Mouse (Mus musculus): ENCODE results near the gene Bcl2l15. TPM values are rescaled to one million over a fixed set of nuclear protein-coding genes. Genes with fewer than 3 reads are reported as not detected.
A peak's percentile ranks its signal among the peaks of the same experiment; 100 is the strongest.
"Not testable (repeated sequence)": the region's sequence is repeated elsewhere in the genome, so short reads cannot be mapped to it uniquely, and the experiment has no call there.

Gene Bcl2l15
- polyA plus RNA-seq, 1 experiment from 2014 or later: not detected

DNA sequence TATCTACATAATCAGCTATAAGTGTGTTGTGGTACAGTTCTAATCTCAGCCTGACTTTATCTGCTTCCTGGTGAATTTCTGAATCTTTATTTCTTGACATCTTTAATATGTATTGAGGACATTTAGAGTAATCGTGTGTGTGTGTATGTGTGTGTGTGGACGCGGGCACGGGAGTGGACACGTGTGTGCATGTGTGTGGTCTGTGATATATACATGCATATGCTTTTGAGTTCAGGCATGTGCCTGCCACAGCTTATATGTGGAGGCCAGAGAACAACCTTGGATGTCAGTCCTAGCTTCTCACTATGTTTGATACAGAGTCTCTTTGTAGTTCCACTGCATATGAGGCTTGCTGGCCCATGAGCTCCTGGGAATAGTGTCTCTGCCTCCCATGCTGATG lies 4.1 kb downstream of the Bcl2l15 start:
- Histone ChIP-seq H3K27me3 (ENCODE audit: control insufficient read depth, insufficient read depth, low read length) (no peaks in the 10 kb centered on the region), H3K4me3 (ENCODE audit: low read depth, low read length) (no peak overlapping the region), H3K9ac (ENCODE audit: low read length) (no peak overlapping the region), H3K4me2 (ENCODE audit: low read depth, severe bottlenecking) (no peak overlapping the region), H3K27ac (replicated peaks; ENCODE audit: low read depth, low read length) (no peak overlapping the region), H3K4me1 (ENCODE audit: control insufficient read depth, insufficient read depth, low read length) (no peaks in the 10 kb centered on the region), H3K9me3 (ENCODE audit: control insufficient read depth, low read length) (no peaks in the 10 kb centered on the region), H3K36me3 (ENCODE audit: control insufficient read depth, insufficient read depth, low read length) (no peaks in the 10 kb centered on the region)
- no peak for ATAC-seq (ENCODE audit: insufficient number of reproducible peaks, low FRiP score, low TSS enrichment, low read depth)
- WGBS: 98% methylated on average over 5 of the region's 5 CpGs
- no peak for DNase-seq (ENCODE audit: low spot score)

- Histone ChIP-seq H3K27ac (replicated peaks; ENCODE audit: low read depth, low read length) (no peak overlapping the region), H3K4me1 (ENCODE audit: control insufficient read depth, insufficient read depth, low read length) (no peaks in the 10 kb centered on the region), H3K36me3 (ENCODE audit: control insufficient read depth, insufficient read depth, low read length) (no peaks in the 10 kb centered on the region), H3K4me2 (ENCODE audit: low read depth, severe bottlenecking) (no peak overlapping the region), H3K9me3 (ENCODE audit: control insufficient read depth, low read length) (no peaks in the 10 kb centered on the region), H3K27me3 (ENCODE audit: control insufficient read depth, insufficient read depth, low read length) (no peaks in the 10 kb centered on the region), H3K4me3 (ENCODE audit: low read depth, low read length) (no peak overlapping the region), H3K9ac (ENCODE audit: low read length) (no peak overlapping the region)
- DNase-seq (ENCODE audit: low spot score) (no peak), ATAC-seq (ENCODE audit: insufficient number of reproducible peaks, low FRiP score, low TSS enrichment, low read depth) (no peak)
- WGBS: 93% methylated on average over 6 of the region's 6 CpGs
Observed at GRCm38 (mm10) chr3:103839711-103840110, 7.3 kb downstream of the Bcl2l15 start.

GRCm38 (mm10) chr3:103840195-103840594 lies 7.8 kb downstream of the Bcl2l15 start:
- not testable (repeated sequence) for H3K9ac ChIP-seq (ENCODE audit: low read length); H3K4me3 ChIP-seq (ENCODE audit: low read depth, low read length); H3K4me2 ChIP-seq (ENCODE audit: low read depth, severe bottlenecking); ATAC-seq (ENCODE audit: insufficient number of reproducible peaks, low FRiP score, low TSS enrichment, low read depth); DNase-seq (ENCODE audit: low spot score); H3K9me3 ChIP-seq (ENCODE audit: control insufficient read depth, low read length); H3K36me3 ChIP-seq (ENCODE audit: control insufficient read depth, insufficient read depth, low read length); H3K27ac ChIP-seq (replicated peaks; ENCODE audit: low read depth, low read length); H3K4me1 ChIP-seq (ENCODE audit: control insufficient read depth, insufficient read depth, low read length); H3K27me3 ChIP-seq (ENCODE audit: control insufficient read depth, insufficient read depth, low read length)
- 85% methylated on average over 3 of the region's 3 CpGs for WGBS

GRCm38 (mm10) chr3:103840946-103841345 lies 8.5 kb downstream of the Bcl2l15 start:
- ATAC-seq (ENCODE audit: insufficient number of reproducible peaks, low FRiP score, low TSS enrichment, low read depth); DNase-seq (ENCODE audit: low spot score): not testable (repeated sequence)

DNA sequence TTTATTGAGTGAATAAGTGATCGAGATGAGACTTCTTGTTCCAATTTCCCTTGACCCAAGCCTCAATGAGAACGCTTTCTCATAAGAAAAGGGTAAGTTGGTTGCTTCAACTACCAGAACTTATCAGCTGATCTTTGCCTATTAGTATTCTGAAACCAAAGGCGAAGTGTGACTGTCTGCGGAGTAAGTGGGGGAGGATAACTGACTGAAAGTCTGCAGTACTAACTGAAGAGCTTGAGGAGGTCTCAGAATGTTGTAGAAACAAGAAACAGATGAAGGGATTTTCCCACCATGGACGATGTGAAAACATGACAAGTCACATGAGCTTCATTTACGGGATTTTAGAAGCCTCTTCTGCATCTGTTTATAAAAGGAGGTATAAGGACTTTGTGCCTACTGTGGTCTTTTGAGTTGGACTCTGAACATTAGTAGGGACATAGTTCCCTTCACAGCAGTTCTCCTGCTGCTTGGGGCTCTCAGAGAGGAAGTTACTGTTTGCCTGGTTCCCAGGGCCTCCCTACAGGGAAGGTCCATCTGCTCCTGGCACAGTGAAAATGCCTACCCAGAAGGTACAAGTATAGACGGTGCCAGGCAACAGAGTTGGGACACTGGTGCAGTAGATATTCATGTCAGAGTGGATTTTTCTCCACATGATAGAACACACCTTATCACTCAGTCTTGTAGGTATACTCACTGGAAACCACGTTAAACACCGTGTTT lies 18.4 kb downstream of the Bcl2l15 start:
- DNase-seq (ENCODE audit: low spot score): no peak
- WGBS: 84% methylated on average over 9 of the region's 9 CpGs
- ATAC-seq (ENCODE audit: insufficient number of reproducible peaks, low FRiP score, low TSS enrichment, low read depth): no peak
- H3K9ac ChIP-seq (ENCODE audit: low read length): no peak overlapping the region
- H3K9me3 ChIP-seq (ENCODE audit: control insufficient read depth, low read length): no peaks in the 10 kb centered on the region
- H3K27me3 ChIP-seq (ENCODE audit: control insufficient read depth, insufficient read depth, low read length): no peaks in the 10 kb centered on the region
- no peaks in the 10 kb centered on the region for H3K36me3 ChIP-seq (ENCODE audit: control insufficient read depth, insufficient read depth, low read length)
- H3K4me2 ChIP-seq (ENCODE audit: low read depth, severe bottlenecking): no peak overlapping the region
- no peak overlapping the region for H3K4me3 ChIP-seq (ENCODE audit: low read depth, low read length)
- no peak overlapping the region for H3K27ac ChIP-seq (replicated peaks; ENCODE audit: low read depth, low read length)
- H3K4me1 ChIP-seq (ENCODE audit: control insufficient read depth, insufficient read depth, low read length): no peaks in the 10 kb centered on the region

More at GRCm38 (mm10) chr3:103840946-103841345, 8.5 kb downstream of the Bcl2l15 start:
- H3K27ac ChIP-seq (replicated peaks; ENCODE audit: low read depth, low read length); H3K27me3 ChIP-seq (ENCODE audit: control insufficient read depth, insufficient read depth, low read length); H3K36me3 ChIP-seq (ENCODE audit: control insufficient read depth, insufficient read depth, low read length); H3K4me1 ChIP-seq (ENCODE audit: control insufficient read depth, insufficient read depth, low read length); H3K9me3 ChIP-seq (ENCODE audit: control insufficient read depth, low read length); H3K4me2 ChIP-seq (ENCODE audit: low read depth, severe bottlenecking); H3K9ac ChIP-seq (ENCODE audit: low read length); H3K4me3 ChIP-seq (ENCODE audit: low read depth, low read length): not testable (repeated sequence)
- 95% methylated on average over 7 of the region's 7 CpGs for WGBS

GRCm38 (mm10) chr3:103851481-103851880 lies 19.1 kb downstream of the Bcl2l15 start:
- Histone ChIP-seq H3K9ac (ENCODE audit: low read length) (no peak overlapping the region), H3K27me3 (ENCODE audit: control insufficient read depth, insufficient read depth, low read length) (no peaks in the 10 kb centered on the region), H3K27ac (replicated peaks; ENCODE audit: low read depth, low read length) (no peak overlapping the region), H3K4me1 (ENCODE audit: control insufficient read depth, insufficient read depth, low read length) (no peaks in the 10 kb centered on the region), H3K36me3 (ENCODE audit: control insufficient read depth, insufficient read depth, low read length) (no peaks in the 10 kb centered on the region), H3K9me3 (ENCODE audit: control insufficient read depth, low read length) (no peaks in the 10 kb centered on the region), H3K4me2 (ENCODE audit: low read depth, severe bottlenecking) (no peak overlapping the region), H3K4me3 (ENCODE audit: low read depth, low read length) (no peak overlapping the region)
- WGBS: 83% methylated on average over 6 of the region's 6 CpGs
- DNase-seq (ENCODE audit: low spot score) (no peak), ATAC-seq (ENCODE audit: insufficient number of reproducible peaks, low FRiP score, low TSS enrichment, low read depth) (no peak)

DNA sequence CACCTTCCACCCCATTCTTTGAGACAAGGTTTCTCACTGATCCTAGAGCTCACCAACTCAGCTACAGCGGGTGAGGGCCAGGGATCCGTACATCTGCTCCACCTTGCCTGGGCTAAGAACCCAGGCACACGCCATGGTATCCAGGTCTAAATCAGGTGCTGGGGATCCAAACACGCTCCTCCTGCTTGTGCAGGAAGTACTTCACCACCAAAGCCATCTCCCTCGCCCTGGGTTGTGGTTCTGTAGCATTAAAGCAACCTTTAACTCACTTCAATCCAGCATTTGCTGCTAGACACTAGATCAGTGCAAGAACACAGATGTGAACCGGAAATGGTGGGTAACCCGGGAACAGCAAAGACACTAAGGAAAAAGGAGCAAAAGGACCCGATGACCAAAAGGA lies 19.5 kb downstream of the Bcl2l15 start:
- Histone ChIP-seq H3K27me3 (ENCODE audit: control insufficient read depth, insufficient read depth, low read length) (no peaks in the 10 kb centered on the region), H3K4me3 (ENCODE audit: low read depth, low read length) (no peak overlapping the region), H3K9ac (ENCODE audit: low read length) (no peak overlapping the region), H3K36me3 (ENCODE audit: control insufficient read depth, insufficient read depth, low read length) (no peaks in the 10 kb centered on the region), H3K4me1 (ENCODE audit: control insufficient read depth, insufficient read depth, low read length) (no peaks in the 10 kb centered on the region), H3K9me3 (ENCODE audit: control insufficient read depth, low read length) (no peaks in the 10 kb centered on the region), H3K4me2 (ENCODE audit: low read depth, severe bottlenecking) (no peak overlapping the region), H3K27ac (replicated peaks; ENCODE audit: low read depth, low read length) (no peak overlapping the region)
- ATAC-seq (ENCODE audit: insufficient number of reproducible peaks, low FRiP score, low TSS enrichment, low read depth) (no peak), DNase-seq (ENCODE audit: low spot score) (no peak)
- WGBS: 85% methylated on average over 8 of the region's 8 CpGs

DNA sequence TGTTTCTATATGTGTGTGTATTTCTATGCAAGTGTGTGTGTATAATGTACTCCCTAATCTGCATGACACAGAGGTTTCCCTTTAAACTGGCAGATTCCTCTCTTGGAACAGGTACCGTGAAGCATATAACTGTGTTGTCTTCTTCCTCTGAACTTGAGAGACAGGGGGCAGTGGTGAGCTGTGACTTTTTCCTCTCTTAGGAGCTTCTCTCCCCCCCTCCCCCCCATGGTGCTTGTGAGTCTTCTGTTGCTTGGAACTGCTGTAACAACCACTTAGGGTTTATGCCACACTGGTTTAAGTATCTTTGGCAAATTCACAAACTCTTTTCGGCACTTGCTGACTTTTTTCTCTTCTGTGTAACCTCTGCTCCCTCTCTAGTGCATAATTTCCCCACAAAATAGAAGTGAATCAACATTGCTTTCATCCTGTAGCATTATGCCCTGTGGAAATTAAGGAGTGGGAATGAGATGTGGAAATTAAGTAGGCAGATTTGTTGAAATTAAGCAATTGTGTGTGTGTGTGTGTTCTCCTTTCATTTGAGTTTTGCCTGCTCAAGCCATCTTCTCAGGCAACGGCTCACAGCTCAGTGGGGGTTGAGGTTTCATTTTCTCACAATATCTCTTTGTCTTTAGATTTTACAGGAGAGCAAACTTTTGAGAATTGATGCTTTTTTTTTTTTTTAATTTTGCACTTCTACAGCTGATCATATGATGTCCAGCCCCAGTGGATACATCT lies 20.3 kb downstream of the Bcl2l15 start:
- DNase-seq (ENCODE audit: low spot score): peak; percentile 24

More for the DNA sequence above, 20.3 kb downstream of the Bcl2l15 start:
- no peaks in the 10 kb centered on the region for H3K9me3 ChIP-seq (ENCODE audit: control insufficient read depth, low read length)
- H3K27ac ChIP-seq (replicated peaks; ENCODE audit: low read depth, low read length): no peak overlapping the region
- 69% methylated on average over 3 of the region's 3 CpGs for WGBS
- H3K27me3 ChIP-seq (ENCODE audit: control insufficient read depth, insufficient read depth, low read length): no peaks in the 10 kb centered on the region
- H3K4me3 ChIP-seq (ENCODE audit: low read depth, low read length): no peak overlapping the region
- H3K4me2 ChIP-seq (ENCODE audit: low read depth, severe bottlenecking): no peak overlapping the region
- no peaks in the 10 kb centered on the region for H3K36me3 ChIP-seq (ENCODE audit: control insufficient read depth, insufficient read depth, low read length)
- no peak overlapping the region for H3K9ac ChIP-seq (ENCODE audit: low read length)
- no peaks in the 10 kb centered on the region for H3K4me1 ChIP-seq (ENCODE audit: control insufficient read depth, insufficient read depth, low read length)
- no peak for ATAC-seq (ENCODE audit: insufficient number of reproducible peaks, low FRiP score, low TSS enrichment, low read depth)
